ENCODE assay signal across 8 mouse cellular contexts in genomic region chr2:121442259-121443067, GRCm38 (mm10). TPM values are rescaled to one million over a fixed set of nuclear protein-coding genes. Genes with fewer than 3 reads are reported as not detected.
DNase-seq lines count a peak whose midpoint lies in the region; ATAC-seq lines count a peak whose summit lies in the region.

No protein-coding gene starts in this region.

- H3K4me1 ChIP-seq in brown adipose tissue, adult 24 weeks (ENCODE audit: control insufficient read depth, insufficient read depth, insufficient read length, low read length): 0 out of 2 replicates have a peak, but pooled peaks cover 6% of the 10 kb centered on the region

- peak; percentile 39 for DNase-seq in fat pad, adult 2 months (ENCODE audit: extremely low read depth, low read depth, low spot score)
- peak; percentile 22 for DNase-seq in heart, postnatal 25 days (ENCODE audit: low spot score)
- peak; percentile 79 for DNase-seq in large intestine, adult 2 months (ENCODE audit: low read depth, low spot score)
- peak; percentile 48 for DNase-seq in mesoderm, embryonic 11.5 days (ENCODE audit: low read depth, low spot score)
- DNase-seq in spleen, postnatal 36 days (ENCODE audit: low spot score in 2 of 2): peak; percentile 79 to 84
- no peak for DNase-seq in left cerebral cortex, postnatal 14 days (ENCODE audit: low spot score in 2 of 2)

- intact Hi-C loops in heart, postnatal 25 days (cut with DNase I): loop anchor here (10.0 kb wide), 1 partner anchor 932 kb away; no protein-coding TSS in a partner anchor
- intact Hi-C loops in left cerebral cortex, postnatal 14 days (cut with DNase I): no loop called here

- whole genome bisulfite sequencing in large intestine, adult 2 months: 2% methylated on average over 30 of the region's 30 CpGs

- H3K27ac ChIP-seq in brown adipose tissue, adult 24 weeks (replicated peaks; ENCODE audit: low read depth, low read length): no peak overlapping the region

- peak; percentile 88 for ATAC-seq in CD4-positive, CD25-positive, alpha-beta regulatory T cell, adult 4 months

- H3K4me3 ChIP-seq in brown adipose tissue, adult 24 weeks (ENCODE audit: insufficient read depth, low read depth, low read length): peak overlapping the region; percentile 65

RNA-seq across cellular contexts. Expression of gene Ell3, which starts 1.6 kb away (rescaled TPM):
- polyA plus RNA-seq in CD4-positive, CD25-positive, alpha-beta regulatory T cell, adult 4 months (2017; shearing (Covaris generic)): 1 to 10 TPM; 1.6 to 1.7 TPM
- polyA plus RNA-seq in brown adipose tissue, adult 24 weeks (2012; ENCODE audit: insufficient read depth, insufficient read length, missing spikeins): not detected in 2 replicates
- total RNA-seq in heart, postnatal 25 days (2021): under 1 TPM in 1 of 2 experiments, not detected in 1; 0.14 TPM
- polyA plus RNA-seq in large intestine, adult 2 months (2012; rRNA removed): 4.1 and 4.7 TPM in 2 replicates
- not detected for total RNA-seq in left cerebral cortex, postnatal 14 days (2021)

RNA-seq across cellular contexts. Expression of gene Serf2, which starts 6.5 kb away (rescaled TPM):
- 100 to 1,000 TPM; 677 to 841 TPM for polyA plus RNA-seq in CD4-positive, CD25-positive, alpha-beta regulatory T cell, adult 4 months (2017; shearing (Covaris generic))
- 562 and 583 TPM in 2 replicates for polyA plus RNA-seq in brown adipose tissue, adult 24 weeks (2012; ENCODE audit: insufficient read depth, insufficient read length, missing spikeins)
- total RNA-seq in heart, postnatal 25 days (2021): 100 to 1,000 TPM; 392 to 395 TPM
- 399 and 485 TPM in 2 replicates for polyA plus RNA-seq in large intestine, adult 2 months (2012; rRNA removed)
- 100 to 1,000 TPM; 168 to 172 TPM for total RNA-seq in left cerebral cortex, postnatal 14 days (2021)

RNA-seq across cellular contexts. Expression of gene Hypk, which starts 10.6 kb away (rescaled TPM):
- 100 to 1,000 TPM; 114 to 126 TPM for polyA plus RNA-seq in CD4-positive, CD25-positive, alpha-beta regulatory T cell, adult 4 months (2017; shearing (Covaris generic))
- polyA plus RNA-seq in brown adipose tissue, adult 24 weeks (2012; ENCODE audit: insufficient read depth, insufficient read length, missing spikeins): 114 and 117 TPM in 2 replicates
- 10 to 100 TPM; 22.8 to 23.1 TPM for total RNA-seq in heart, postnatal 25 days (2021)
- polyA plus RNA-seq in large intestine, adult 2 months (2012; rRNA removed): 6.8 and 7.5 TPM in 2 replicates
- total RNA-seq in left cerebral cortex, postnatal 14 days (2021): 10 to 100 TPM; 14.9 to 18.8 TPM

RNA-seq across cellular contexts. Expression of gene Serinc4, which starts 14.1 kb away (rescaled TPM):
- under 1 TPM in 1 of 2 experiments, not detected in 1; 0.33 TPM for polyA plus RNA-seq in CD4-positive, CD25-positive, alpha-beta regulatory T cell, adult 4 months (2017; shearing (Covaris generic))
- polyA plus RNA-seq in brown adipose tissue, adult 24 weeks (2012; ENCODE audit: insufficient read depth, insufficient read length, missing spikeins): not detected in 2 replicates
- total RNA-seq in heart, postnatal 25 days (2021): under 1 TPM in 1 of 2 experiments, not detected in 1; 0.10 TPM
- polyA plus RNA-seq in large intestine, adult 2 months (2012; rRNA removed): 0.16 and 0.30 TPM in 2 replicates
- under 1 TPM; 0.70 to 0.82 TPM for total RNA-seq in left cerebral cortex, postnatal 14 days (2021)

RNA-seq across cellular contexts. Expression of gene Catsper2, which starts 28.9 kb away (rescaled TPM):
- 1 to 10 TPM; 2.3 to 3.4 TPM for polyA plus RNA-seq in CD4-positive, CD25-positive, alpha-beta regulatory T cell, adult 4 months (2017; shearing (Covaris generic))
- 3.6 and 4.5 TPM in 2 replicates for polyA plus RNA-seq in brown adipose tissue, adult 24 weeks (2012; ENCODE audit: insufficient read depth, insufficient read length, missing spikeins)
- total RNA-seq in heart, postnatal 25 days (2021): 1 to 10 TPM; 2.3 to 2.9 TPM
- polyA plus RNA-seq in large intestine, adult 2 months (2012; rRNA removed): 1.1 and 1.3 TPM in 2 replicates
- 1 to 10 TPM; 4.7 to 4.8 TPM for total RNA-seq in left cerebral cortex, postnatal 14 days (2021)

Comparison
In these comparisons a context has a peak if more than half of its experiments do, and no peak if none do; other contexts are left out.
1. DNase-seq: peak in fat pad, adult 2 months (single experiment), heart, postnatal 25 days (single experiment), large intestine, adult 2 months (single experiment), mesoderm, embryonic 11.5 days (single experiment) and spleen, postnatal 36 days (2 of 2); none in left cerebral cortex, postnatal 14 days (0 of 2).
2. RNA of gene Hypk, which starts 10.6 kb away (polyA plus RNA-seq): 114 to 126 TPM in CD4-positive, CD25-positive, alpha-beta regulatory T cell, adult 4 months and 114 to 117 TPM in brown adipose tissue, adult 24 weeks; 6.8 to 7.5 TPM in large intestine, adult 2 months; every median in the first group is over 10 times any median in the second.